Mouse (Mus musculus) forebrain, postnatal 0 days (tissue): ENCODE data around the gene Nolc1. TPM values are rescaled to one million over a fixed set of nuclear protein-coding genes. Genes with fewer than 3 reads are reported as not detected.
A peak's percentile ranks its signal among the peaks of the same experiment; 100 is the strongest.

Experiments used
- ATAC-seq: fragments of 200-750 bp; cut with Nextera tagmentation; 2 replicates; pipeline ENCODE4 v1.8.0; 2017; ENCODE audit warnings: mild to moderate bottlenecking, moderate library complexity
- DNase-seq: peaks from one replicate; pipeline ENCODE4 v3.0.0-alpha.2; 2015
- H3K27ac ChIP-seq: fragments of 300-500 bp; sonication (generic); 2 replicates; pipeline ENCODE4 v1.5.1; 2014; ENCODE audit warnings: low read depth, mild to moderate bottlenecking, antibody characterized with exemption, low read length, moderate library complexity, mixed read lengths
- H3K27me3 ChIP-seq: fragments of 300-500 bp; sonication (generic); 2 replicates; pipeline ENCODE4 v1.6.1; 2014; ENCODE audit warnings: mild to moderate bottlenecking, low read length, mixed read lengths; ENCODE audit not compliant: insufficient read depth
- H3K36me3 ChIP-seq: fragments of 300-500 bp; sonication (generic); 2 replicates; pipeline ENCODE4 v1.6.1; 2014; ENCODE audit warnings: mild to moderate bottlenecking, moderate library complexity; ENCODE audit not compliant: insufficient read depth
- H3K4me1 ChIP-seq: fragments of 300-500 bp; sonication (generic); 2 replicates; pipeline ENCODE4 v1.6.1; 2014; ENCODE audit warnings: antibody characterized with exemption; ENCODE audit not compliant: insufficient read depth
- H3K4me2 ChIP-seq: fragments of 300-500 bp; sonication (generic); 2 replicates; pipeline ENCODE4 v1.6.1; 2014; ENCODE audit warnings: low read depth, mild to moderate bottlenecking, moderate library complexity
- H3K4me3 ChIP-seq: fragments of 300-500 bp; sonication (generic); 2 replicates; pipeline ENCODE4 v1.5.1; 2014; ENCODE audit warnings: low read depth, low read length, mixed read lengths
- H3K9ac ChIP-seq: fragments of 300-500 bp; sonication (generic); 2 replicates; pipeline ENCODE4 v1.6.1; 2014; ENCODE audit warnings: mild to moderate bottlenecking
- H3K9me3 ChIP-seq: fragments of 300-500 bp; sonication (generic); 2 replicates; pipeline ENCODE4 v1.6.1; 2016; ENCODE audit warnings: low read length
- CTCF ChIP-seq: sonication (generic); IDR thresholded peaks from 2 replicates; pipeline ENCODE4 v1.5.1; 2016; ENCODE audit warnings: antibody characterized with exemption, control low read depth, low read depth
- WGBS: fragments of 180-500 bp; shearing (Covaris S2); extraction: QIAGEN DNeasy Blood & Tissue Kit; methylation state at CpG from one replicate; pipeline ENCODE4 v1.1.7; 2014; 5-methylcytosine and 5-hydroxymethylcytosine counted together
- polyA plus RNA-seq: library from polyadenylated mRNA; unstranded; fragments of >200 nt; fragmentation: Nextera tagmentation; extraction: Ambion mirVana; gene quantifications from 2 replicates; pipeline ENCODE4 v1.2.1, GENCODE M21; 2015
- total RNA-seq: library from RNA; depleted of rRNA; stranded (reverse); fragments of >200 nt; gene quantifications from 2 replicates; pipeline ENCODE4 v1.2.3, GENCODE M21; 2014

Gene Nolc1
- total and polyA plus RNA-seq, 2 experiments from 2014 or later = 51.6 to 67.3 TPM

- no peak for TF ChIP-seq CTCF
- DNase-seq (no peak), ATAC-seq (0 out of 2 replicates have a peak, but pooled peaks have one; percentile 13)
- H3K27me3 ChIP-seq = no peaks in the 10 kb centered on the region
- H3K9ac ChIP-seq = peak overlapping the region; percentile 81
- H3K4me3 ChIP-seq = peak overlapping the region; percentile 58
- H3K36me3 ChIP-seq = peaks cover 28% of the 10 kb centered on the region
- H3K27ac ChIP-seq = peak overlapping the region; percentile 85
- H3K9me3 ChIP-seq = no peaks in the 10 kb centered on the region
- peak overlapping the region; percentile 91 for H3K4me2 ChIP-seq
- WGBS = under 1% methylated on average over 11 of the region's 17 CpGs
- peaks cover 50% of the 10 kb centered on the region for H3K4me1 ChIP-seq
Measured at GRCm38 (mm10) chr19:46038851-46039260, 36.8 kb upstream of the Nolc1 start.

GRCm38 (mm10) chr19:46039478-46039877, 36.2 kb upstream of the Nolc1 start:
- peak overlapping the region; percentile 58 for H3K4me3 ChIP-seq
- H3K27ac ChIP-seq = peak overlapping the region; percentile 85
- H3K36me3 ChIP-seq = peaks cover 22% of the 10 kb centered on the region
- peak overlapping the region; percentile 91 for H3K4me2 ChIP-seq
- no peak for TF ChIP-seq CTCF
- WGBS = 1% methylated on average over 20 of the region's 30 CpGs
- ATAC-seq (peak; percentile 81), DNase-seq (peak; percentile 93)
- peaks cover 53% of the 10 kb centered on the region for H3K4me1 ChIP-seq
- no peaks in the 10 kb centered on the region for H3K9me3 ChIP-seq
- H3K9ac ChIP-seq = peak overlapping the region; percentile 81
- H3K27me3 ChIP-seq = no peaks in the 10 kb centered on the region

- Histone ChIP-seq H3K4me3 (peak overlapping the region; percentile 58), H3K4me1 (peaks cover 53% of the 10 kb centered on the region), H3K9me3 (no peaks in the 10 kb centered on the region), H3K36me3 (peaks cover 13% of the 10 kb centered on the region), H3K9ac (peak overlapping the region; percentile 81), H3K4me2 (peak overlapping the region; percentile 91), H3K27ac (peak overlapping the region; percentile 85), H3K27me3 (no peaks in the 10 kb centered on the region)
- TF ChIP-seq CTCF = no peak
- 27% methylated on average over 14 of the region's 14 CpGs for WGBS
- no peak for DNase-seq
- no peak for ATAC-seq
Measured at GRCm38 (mm10) chr19:46040149-46040902, 35.3 kb upstream of the Nolc1 start.

- WGBS = 7% methylated on average over 7 of the region's 7 CpGs
- peaks cover 58% of the 10 kb centered on the region for H3K4me1 ChIP-seq
- H3K9me3 ChIP-seq = no peaks in the 10 kb centered on the region
- no peak for ATAC-seq
- no peak for DNase-seq
- peak overlapping the region; percentile 98 for H3K27ac ChIP-seq
- H3K9ac ChIP-seq = peak overlapping the region; percentile 95
- H3K27me3 ChIP-seq = no peaks in the 10 kb centered on the region
- peak overlapping the region; percentile 87 for H3K4me2 ChIP-seq
- H3K4me3 ChIP-seq = peak overlapping the region; percentile 92
- H3K36me3 ChIP-seq = peaks cover 2% of the 10 kb centered on the region; the same call in 1 of the 2 replicates
- no peak for TF ChIP-seq CTCF
Measured at GRCm38 (mm10) chr19:46041299-46041932, 34.2 kb upstream of the Nolc1 start.

GRCm38 (mm10) chr19:46041933-46042475, 33.7 kb upstream of the Nolc1 start:
- WGBS = 1% methylated on average over 12 of the region's 14 CpGs
- TF ChIP-seq CTCF = no peak
- peak overlapping the region; percentile 92 for H3K4me3 ChIP-seq
- H3K4me1 ChIP-seq = peaks cover 54% of the 10 kb centered on the region
- DNase-seq (peak; percentile 81), ATAC-seq (peak; percentile 7; the same call in 1 of the 2 replicates)
- H3K9ac ChIP-seq = peak overlapping the region; percentile 95
- H3K36me3 ChIP-seq = no peaks in the 10 kb centered on the region
- H3K27ac ChIP-seq = peak overlapping the region; percentile 98
- no peaks in the 10 kb centered on the region for H3K9me3 ChIP-seq
- H3K27me3 ChIP-seq = no peaks in the 10 kb centered on the region
- peak overlapping the region; percentile 87 for H3K4me2 ChIP-seq

- DNase-seq (peak; percentile 71), ATAC-seq (peak; percentile 43)
- H3K36me3 ChIP-seq = no peaks in the 10 kb centered on the region
- H3K4me2 ChIP-seq = peak overlapping the region; percentile 87
- H3K27me3 ChIP-seq = no peaks in the 10 kb centered on the region
- peak overlapping the region; percentile 98 for H3K27ac ChIP-seq
- H3K9ac ChIP-seq = peak overlapping the region; percentile 95
- H3K4me1 ChIP-seq = peaks cover 49% of the 10 kb centered on the region
- WGBS = 2% methylated on average over 6 of the region's 6 CpGs
- TF ChIP-seq CTCF = no peak
- no peaks in the 10 kb centered on the region for H3K9me3 ChIP-seq
- H3K4me3 ChIP-seq = peak overlapping the region; percentile 92
Measured at GRCm38 (mm10) chr19:46042476-46043011, 33.1 kb upstream of the Nolc1 start.
